Mouse (Mus musculus): ENCODE measurements around the gene Pcif1.

DNA sequence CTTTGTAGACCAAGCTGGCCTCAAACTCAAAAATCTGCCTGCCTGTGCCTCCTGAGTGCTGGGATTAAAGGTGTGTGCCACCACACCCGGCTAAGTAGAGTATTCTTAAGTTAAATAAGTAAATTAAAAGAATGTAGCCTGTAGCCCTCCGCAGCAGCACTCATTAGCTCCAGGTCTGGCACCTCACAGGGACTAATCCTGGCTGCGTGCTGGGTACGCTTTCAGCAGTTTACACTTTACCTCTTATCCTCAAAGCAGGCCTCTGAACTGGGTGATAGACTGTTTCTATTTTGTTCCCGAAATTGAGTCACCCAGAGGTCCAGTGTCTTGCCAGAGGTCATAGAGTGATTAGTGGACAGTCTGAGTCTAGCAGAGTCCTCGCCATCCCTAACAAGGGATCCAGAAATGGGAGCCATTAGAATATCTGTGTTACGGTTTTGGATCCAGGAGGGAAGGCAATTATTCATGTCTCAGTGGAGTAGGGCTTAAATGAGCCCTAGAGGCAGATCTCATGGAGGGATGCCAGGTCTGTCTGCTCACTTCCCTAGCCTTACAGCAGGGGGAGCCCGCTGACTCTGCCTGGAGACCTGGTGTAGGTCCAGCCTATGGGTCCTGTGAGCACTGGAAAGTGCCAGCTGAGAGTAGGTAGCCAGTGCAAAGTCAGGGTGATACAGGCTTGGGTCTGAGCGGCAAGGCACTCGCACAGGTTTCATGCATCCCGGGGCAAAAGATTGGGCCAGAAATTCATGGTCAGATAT, 45.2 kb downstream of the Pcif1 start:
- TF ChIP-seq CTCF (IDR thresholded peaks at IDR 0.05; ENCODE audit: borderline replicate concordance, control insufficient read depth, extremely low read depth, insufficient read depth, low read length, poor library complexity) (peak; percentile 84), POLR2A (IDR thresholded peaks at IDR 0.05; ENCODE audit: control insufficient read depth, extremely low read depth, insufficient read depth, low read length, poor library complexity) (no peak)
